Mouse (Mus musculus) layer of hippocampus, adult 2 months (tissue): ENCODE results near the gene Lpin3. TPM values are rescaled to one million over a fixed set of nuclear protein-coding genes. Genes with fewer than 3 reads are reported as not detected.

Source experiments
- DNase-seq, 2 experiments: peaks; one replicate each; pipeline ENCODE4 v3.0.0; 2022; ENCODE audit warnings: low spot score in 2 of 2
- H3K27ac ChIP-seq: fragments of 200-600 bp; 2 replicates; pipeline ENCODE4 v1.8.1; 2022
- H3K4me3 ChIP-seq: fragments of 200-600 bp; 2 replicates; pipeline ENCODE4 v1.8.1; 2022; ENCODE audit warnings: mild to moderate bottlenecking
- CTCF ChIP-seq: fragments of 200-600 bp; conservative IDR thresholded peaks from 2 replicates; pipeline ENCODE4 v1.8.1; 2022; ENCODE audit warnings: antibody characterized with exemption, mild to moderate bottlenecking, moderate library complexity
- long read RNA-seq, 2 experiments: library from polyadenylated mRNA; stranded (forward); transcript quantifications; one replicate each; pipeline ENCODE4 v2.0.0; 2021; ENCODE audit warnings: borderline mapping rate in 2 of 2
- total RNA-seq, 2 experiments: library from RNA; stranded (reverse); gene quantifications; 2 replicates each; pipeline ENCODE4 v1.2.3; 2021

Gene Lpin3
- total RNA-seq: 1 to 10 TPM in 1 of 2 experiments, under 1 TPM in 1; 0.97 to 1.0 TPM
- long read RNA-seq, experiment 1: 0 reads
- long read RNA-seq, experiment 2, partial matches to known transcripts: 0 of 6 reads
- long read RNA-seq, experiment 2, other reads (novel, unspliced or antisense): 2 of 6 reads

- H3K27ac ChIP-seq: peak within 1 kb of the TSS; percentile 73
- H3K4me3 ChIP-seq: peak within 1 kb of the TSS; percentile 6; the same call in 1 of the 2 replicates
- TF ChIP-seq CTCF: no peak
- DNase-seq: peak in 1 of 2 experiments; percentile 23
These were observed at the start of gene Lpin3 for GRCm38 (mm10) chr2:160880453-160881195. Gene Lpin3 (plus strand): TSS chr2:160880670.

GRCm38 (mm10) chr2:160840838-160841237 lies 39.6 kb upstream of the Lpin3 start:
- H3K27ac ChIP-seq: peak overlapping the region; percentile 56
- no peak for DNase-seq
- no peak overlapping the region for H3K4me3 ChIP-seq
- TF ChIP-seq CTCF: no peak

DNA sequence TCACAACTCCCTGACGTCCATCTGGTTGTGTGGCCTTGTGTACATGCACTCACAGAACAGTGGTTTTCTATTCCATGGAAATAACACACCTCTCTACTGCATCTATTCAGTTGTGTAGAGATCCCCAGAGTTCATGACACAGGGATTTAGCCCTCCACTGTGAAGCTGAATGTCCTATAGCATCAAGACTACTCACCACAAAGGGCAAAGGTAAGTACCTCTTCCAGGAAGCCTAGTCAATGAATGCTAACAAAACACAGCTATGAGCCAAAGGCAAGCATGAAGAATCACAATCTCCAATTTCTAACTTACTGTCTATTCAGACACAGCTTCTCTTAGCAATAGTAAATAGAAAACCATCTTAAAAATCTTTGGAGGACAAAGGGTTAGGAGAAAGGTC lies 32.8 kb upstream of the Lpin3 start:
- peak overlapping the region; percentile 67; the same call in 1 of the 2 replicates for H3K27ac ChIP-seq
- DNase-seq: no peak
- H3K4me3 ChIP-seq: no peak overlapping the region
- TF ChIP-seq CTCF: no peak

GRCm38 (mm10) chr2:160848186-160848585 lies 32.3 kb upstream of the Lpin3 start:
- DNase-seq: no peak
- Histone ChIP-seq H3K4me3 (no peak overlapping the region), H3K27ac (peak overlapping the region; percentile 67; the same call in 1 of the 2 replicates)
- TF ChIP-seq CTCF: no peak

DNA sequence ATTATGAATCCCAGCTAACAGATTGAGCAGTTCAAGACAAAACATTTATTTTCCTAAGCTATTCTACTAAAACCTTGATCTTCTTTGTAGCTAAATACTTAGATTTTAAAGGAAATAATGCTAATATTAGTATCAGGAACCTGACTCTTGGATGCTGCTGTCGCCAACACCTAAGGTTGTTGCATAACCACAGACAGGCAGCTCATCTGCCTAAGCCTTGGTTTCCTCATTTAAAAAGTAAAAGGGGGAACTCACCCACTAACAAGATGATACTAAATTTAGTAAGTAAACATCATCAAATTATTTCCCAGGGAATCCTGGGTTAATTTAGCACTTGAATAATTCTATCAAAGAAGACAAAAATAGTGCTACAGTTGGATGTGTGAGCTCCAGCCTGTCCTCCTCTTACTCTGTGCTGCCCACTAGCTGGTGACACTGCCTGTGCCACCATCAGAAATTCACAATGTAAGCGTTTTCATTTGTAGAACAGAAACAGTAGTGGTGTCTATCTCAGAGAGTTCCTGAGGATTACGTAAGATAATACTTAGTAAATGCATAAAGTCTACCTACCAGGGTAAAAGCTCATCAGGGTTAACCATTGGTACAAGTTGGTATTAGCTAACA lies 30.7 kb upstream of the Lpin3 start:
- Histone ChIP-seq H3K4me3 (no peak overlapping the region), H3K27ac (peak overlapping the region; percentile 67)
- DNase-seq: no peak
- peak; percentile 72 for TF ChIP-seq CTCF

- TF ChIP-seq CTCF: no peak
- no peak for DNase-seq
- 0 out of 2 replicates have a peak overlapping the region, but pooled peaks have one; percentile 67 for H3K27ac ChIP-seq
- H3K4me3 ChIP-seq: no peak overlapping the region
These were observed 30.1 kb upstream of the Lpin3 start for GRCm38 (mm10) chr2:160850360-160850759.

- H3K27ac ChIP-seq: peak overlapping the region; percentile 57; the same call in 1 of the 2 replicates
- no peak overlapping the region for H3K4me3 ChIP-seq
- peak; percentile 57 to 83 for DNase-seq
- no peak for TF ChIP-seq CTCF
These were observed 25.8 kb upstream of the Lpin3 start for GRCm38 (mm10) chr2:160854687-160855086.

DNA sequence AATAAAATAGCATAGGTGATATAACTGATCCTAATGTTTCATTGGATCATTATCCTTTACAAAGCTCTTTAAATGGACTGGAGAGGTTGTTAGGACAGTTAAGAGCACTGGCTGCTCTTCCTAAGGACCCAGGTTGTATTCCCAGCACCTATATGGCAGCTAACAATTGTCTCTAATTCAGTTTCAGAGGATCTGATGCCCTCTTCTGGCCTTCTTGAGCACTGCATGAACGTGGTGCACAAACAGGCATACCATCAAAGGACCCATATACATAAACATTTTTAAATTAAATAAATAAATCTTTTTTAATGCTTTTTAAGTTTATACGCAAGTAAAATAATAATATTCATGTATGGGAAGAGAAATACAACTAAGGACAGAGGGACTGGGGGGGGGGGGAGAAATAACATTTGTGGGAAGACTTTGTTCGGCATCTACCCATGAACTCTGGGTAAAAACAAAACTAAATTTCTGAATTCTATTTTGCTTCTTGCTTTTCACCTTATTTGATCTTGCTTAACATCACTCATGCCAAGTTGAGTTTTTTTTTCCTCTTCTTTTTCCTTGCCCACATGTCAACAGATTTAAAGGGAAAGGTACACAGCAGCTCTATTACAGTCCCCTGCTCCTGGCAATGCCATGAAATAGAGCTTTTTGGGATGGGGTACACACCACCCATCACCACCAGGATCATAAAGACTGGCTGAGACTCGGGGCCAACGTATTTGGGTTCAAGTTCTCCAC lies 23.9 kb upstream of the Lpin3 start:
- DNase-seq: no peak
- TF ChIP-seq CTCF: peak; percentile 57

GRCm38 (mm10) chr2:160860363-160860762 lies 20.1 kb upstream of the Lpin3 start:
- DNase-seq: no peak
- Histone ChIP-seq H3K27ac (no peak overlapping the region), H3K4me3 (no peak overlapping the region)
- no peak for TF ChIP-seq CTCF

More for the DNA sequence above, 23.9 kb upstream of the Lpin3 start:
- Histone ChIP-seq H3K4me3 (no peak overlapping the region), H3K27ac (no peak overlapping the region)

- no peak for DNase-seq
- Histone ChIP-seq H3K27ac (no peak overlapping the region), H3K4me3 (no peak overlapping the region)
- no peak for TF ChIP-seq CTCF
These were observed 16.4 kb upstream of the Lpin3 start for GRCm38 (mm10) chr2:160864112-160864511.

DNA sequence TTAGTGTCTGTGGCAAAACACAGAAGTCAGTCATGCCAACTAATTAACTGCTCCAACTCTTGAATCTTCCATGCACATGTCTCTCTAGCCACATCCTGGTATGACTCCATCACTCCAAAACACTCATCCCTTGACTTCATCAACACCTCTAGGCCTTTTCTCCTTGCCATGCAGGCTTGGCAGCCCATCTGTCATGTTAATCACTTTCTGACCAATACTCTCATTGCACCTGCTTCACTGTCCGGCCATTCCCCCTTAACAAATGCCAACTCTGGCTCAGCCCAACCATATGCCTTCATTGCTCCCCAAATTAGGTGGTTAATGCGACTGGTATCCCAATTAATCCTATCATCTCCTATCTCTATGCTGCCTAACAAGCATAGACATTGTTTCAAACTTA lies 15.2 kb upstream of the Lpin3 start:
- H3K27ac ChIP-seq: 0 out of 2 replicates have a peak overlapping the region, but pooled peaks have one; percentile 19
- H3K4me3 ChIP-seq: no peak overlapping the region
- no peak for TF ChIP-seq CTCF
- DNase-seq: no peak

DNA sequence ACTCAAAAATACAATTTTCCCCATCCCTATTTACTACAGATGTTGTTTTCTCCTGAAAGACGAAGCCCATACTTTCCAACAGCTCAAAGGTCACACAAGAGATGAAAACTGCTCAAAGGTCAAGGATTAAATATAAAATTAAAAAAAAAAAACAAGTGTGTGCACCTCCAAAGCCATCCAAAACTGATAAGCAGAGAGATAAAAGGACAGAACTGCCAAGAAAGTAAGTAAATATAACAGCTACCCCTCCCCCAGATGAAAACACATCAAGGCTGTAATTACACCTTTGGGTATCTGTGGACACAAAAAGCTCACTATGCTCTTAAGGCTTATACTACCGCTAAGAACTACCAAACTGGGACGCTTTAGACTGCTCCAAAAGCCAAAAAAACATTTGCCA lies 11.0 kb upstream of the Lpin3 start:
- DNase-seq: no peak
- Histone ChIP-seq H3K27ac (peak overlapping the region; percentile 9; the same call in 1 of the 2 replicates), H3K4me3 (peak overlapping the region; percentile 97; the same call in 1 of the 2 replicates)
- TF ChIP-seq CTCF: no peak

- TF ChIP-seq CTCF: no peak
- H3K4me3 ChIP-seq: peak overlapping the region; percentile 97
- H3K27ac ChIP-seq: peak overlapping the region; percentile 99
- no peak for DNase-seq
These were observed 9.2 kb upstream of the Lpin3 start for GRCm38 (mm10) chr2:160871310-160871709.
